Mouse (Mus musculus) midbrain, embryonic 14.5 days (tissue): Measurements from ENCODE around the gene Sigmar1. TPM values are rescaled to one million over a fixed set of nuclear protein-coding genes. Genes with fewer than 3 reads are reported as not detected.

Experiments used
- ATAC-seq: fragments of 200-750 bp; cut with Nextera tagmentation; 2 replicates; pipeline ENCODE4 v1.8.0; 2017; ENCODE audit warnings: moderate number of reproducible peaks, moderate library complexity; ENCODE audit not compliant: low FRiP score, low TSS enrichment
- DNase-seq: peaks from one replicate; pipeline ENCODE4 v3.0.0-alpha.2; 2015
- H3K27ac ChIP-seq: fragments of 300-500 bp; sonication (generic); replicated peaks from 2 replicates; pipeline ENCODE4 v1.5.1; 2014; ENCODE audit warnings: mild to moderate bottlenecking, low read depth, low read length, moderate library complexity
- H3K27me3 ChIP-seq: fragments of 300-500 bp; sonication (generic); 2 replicates; pipeline ENCODE4 v1.6.1; 2014; ENCODE audit warnings: low read length, control low read depth, mixed read lengths; ENCODE audit not compliant: control insufficient read depth, insufficient read depth
- H3K36me3 ChIP-seq: fragments of 300-500 bp; sonication (generic); 2 replicates; pipeline ENCODE4 v1.6.1; 2014; ENCODE audit warnings: low read length, control low read depth; ENCODE audit not compliant: control insufficient read depth, insufficient read depth
- H3K4me1 ChIP-seq: fragments of 300-500 bp; sonication (generic); 2 replicates; pipeline ENCODE4 v1.6.1; 2014; ENCODE audit warnings: mild to moderate bottlenecking, antibody characterized with exemption, low read length, control low read depth; ENCODE audit not compliant: control insufficient read depth, insufficient read depth
- H3K4me2 ChIP-seq: fragments of 300-500 bp; sonication (generic); 2 replicates; pipeline ENCODE4 v1.6.1; 2014; ENCODE audit warnings: mild to moderate bottlenecking, low read length, moderate library complexity
- H3K4me3 ChIP-seq: fragments of 300-500 bp; sonication (generic); replicated peaks from 2 replicates; pipeline ENCODE4 v1.5.1; 2014; ENCODE audit warnings: low read depth, low read length
- H3K9ac ChIP-seq: fragments of 300-500 bp; sonication (generic); replicated peaks from 2 replicates; pipeline ENCODE4 v1.6.1; 2014; ENCODE audit warnings: mild to moderate bottlenecking, low read length, moderate library complexity
- H3K9me3 ChIP-seq: fragments of 300-500 bp; sonication (generic); 2 replicates; pipeline ENCODE4 v1.6.1; 2016; ENCODE audit warnings: low read length, control low read depth, mixed read lengths; ENCODE audit not compliant: control insufficient read depth
- WGBS: fragments of 180-500 bp; shearing (Covaris S2); extraction: QIAGEN DNeasy Blood & Tissue Kit; methylation state at CpG from one replicate; pipeline ENCODE4 v1.1.7; 2014; 5-methylcytosine and 5-hydroxymethylcytosine counted together
- polyA plus RNA-seq: library from polyadenylated mRNA; unstranded; fragments of >200 nt; fragmentation: Nextera tagmentation; extraction: Ambion mirVana; gene quantifications from 2 replicates; pipeline ENCODE4 v1.2.1, GENCODE M21; 2014

Sigmar1 gene
- polyA plus RNA-seq, 1 experiment from 2014 or later = 52.7 TPM

GRCm38 (mm10) chr4:41722918-41723351 lies 33.0 kb downstream of the Sigmar1 start, which contains the start of gene Dctn3:
Gene Dctn3 (minus strand): TSS chr4:41723170.
- ATAC-seq (peak; percentile 96), DNase-seq (peak; percentile 99)
- H3K4me1 ChIP-seq = peaks cover 14% of the 10 kb centered on the region
- under 1% methylated on average over 27 of the region's 27 CpGs for WGBS
- H3K9ac ChIP-seq = peak within 1 kb of the TSS; percentile 71
- peak within 1 kb of the TSS; percentile 79 for H3K4me3 ChIP-seq
- H3K27ac ChIP-seq = no peak within 1 kb of the TSS
- H3K9me3 ChIP-seq = no peaks in the 10 kb centered on the region
- peaks cover 37% of the 10 kb centered on the region for H3K27me3 ChIP-seq
- peak within 1 kb of the TSS; percentile 66 for H3K4me2 ChIP-seq
- peaks cover 27% of the 10 kb centered on the region for H3K36me3 ChIP-seq

GRCm38 (mm10) chr4:41716834-41717233 lies 39.1 kb downstream of the Sigmar1 start:
- WGBS = 72% methylated on average over 6 of the region's 6 CpGs
- DNase-seq (no peak), ATAC-seq (no peak)
- Histone ChIP-seq H3K27ac (no peak overlapping the region; the same call in 1 of the 2 replicates), H3K4me2 (no peak overlapping the region), H3K36me3 (peaks cover 49% of the 10 kb centered on the region), H3K4me1 (peaks cover 16% of the 10 kb centered on the region), H3K9ac (no peak overlapping the region), H3K27me3 (no peaks in the 10 kb centered on the region), H3K4me3 (no peak overlapping the region), H3K9me3 (no peaks in the 10 kb centered on the region)

GRCm38 (mm10) chr4:41715596-41715995 lies 40.4 kb downstream of the Sigmar1 start:
- 83% methylated on average over 5 of the region's 5 CpGs for WGBS
- H3K36me3 ChIP-seq = peaks cover 50% of the 10 kb centered on the region
- DNase-seq = peak; percentile 66

DNA sequence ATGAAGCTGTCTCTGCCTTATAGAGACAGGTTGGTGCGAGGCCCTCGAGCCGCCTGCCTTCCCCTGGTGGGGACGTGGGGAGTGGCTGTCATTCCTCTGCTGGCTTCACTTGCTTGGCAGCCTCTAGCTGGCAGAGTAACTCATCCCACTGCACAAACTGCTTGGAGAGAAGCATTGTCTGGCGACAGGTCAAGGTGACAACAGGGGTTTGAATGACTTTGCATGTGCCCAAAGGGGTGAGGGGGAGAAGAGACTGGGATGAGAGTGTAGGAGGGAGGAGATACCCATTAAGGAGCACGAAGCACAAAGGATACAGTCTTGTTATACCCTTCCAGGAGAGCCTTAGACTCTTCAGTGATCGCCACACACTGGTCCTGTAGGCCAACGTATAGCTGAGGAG lies 40.9 kb downstream of the Sigmar1 start:
- no peaks in the 10 kb centered on the region for H3K9me3 ChIP-seq
- DNase-seq (no peak), ATAC-seq (no peak)
- H3K4me2 ChIP-seq = no peak overlapping the region
- H3K9ac ChIP-seq = no peak overlapping the region
- peaks cover 18% of the 10 kb centered on the region for H3K4me1 ChIP-seq
- WGBS = 76% methylated on average over 8 of the region's 8 CpGs
- H3K27me3 ChIP-seq = no peaks in the 10 kb centered on the region
- H3K36me3 ChIP-seq = peaks cover 45% of the 10 kb centered on the region
- H3K27ac ChIP-seq = no peak overlapping the region
- no peak overlapping the region for H3K4me3 ChIP-seq

More at GRCm38 (mm10) chr4:41715596-41715995, 40.4 kb downstream of the Sigmar1 start:
- ATAC-seq = no peak
- H3K9ac ChIP-seq = no peak overlapping the region
- H3K4me2 ChIP-seq = no peak overlapping the region
- no peaks in the 10 kb centered on the region for H3K9me3 ChIP-seq
- H3K27me3 ChIP-seq = no peaks in the 10 kb centered on the region
- no peak overlapping the region for H3K4me3 ChIP-seq
- peaks cover 18% of the 10 kb centered on the region for H3K4me1 ChIP-seq
- no peak overlapping the region for H3K27ac ChIP-seq

- Histone ChIP-seq H3K27me3 (no peaks in the 10 kb centered on the region), H3K9me3 (no peaks in the 10 kb centered on the region), H3K27ac (no peak overlapping the region), H3K9ac (no peak overlapping the region), H3K36me3 (peaks cover 38% of the 10 kb centered on the region), H3K4me3 (0 out of 2 replicates have a peak overlapping the region, but pooled peaks have one; percentile 79), H3K4me1 (peaks cover 18% of the 10 kb centered on the region), H3K4me2 (peak overlapping the region; percentile 96)
- DNase-seq (peak; percentile 91), ATAC-seq (no peak)
- 10% methylated on average over 8 of the region's 8 CpGs for WGBS
Observed at GRCm38 (mm10) chr4:41714276-41714675, 41.7 kb downstream of the Sigmar1 start.

DNA sequence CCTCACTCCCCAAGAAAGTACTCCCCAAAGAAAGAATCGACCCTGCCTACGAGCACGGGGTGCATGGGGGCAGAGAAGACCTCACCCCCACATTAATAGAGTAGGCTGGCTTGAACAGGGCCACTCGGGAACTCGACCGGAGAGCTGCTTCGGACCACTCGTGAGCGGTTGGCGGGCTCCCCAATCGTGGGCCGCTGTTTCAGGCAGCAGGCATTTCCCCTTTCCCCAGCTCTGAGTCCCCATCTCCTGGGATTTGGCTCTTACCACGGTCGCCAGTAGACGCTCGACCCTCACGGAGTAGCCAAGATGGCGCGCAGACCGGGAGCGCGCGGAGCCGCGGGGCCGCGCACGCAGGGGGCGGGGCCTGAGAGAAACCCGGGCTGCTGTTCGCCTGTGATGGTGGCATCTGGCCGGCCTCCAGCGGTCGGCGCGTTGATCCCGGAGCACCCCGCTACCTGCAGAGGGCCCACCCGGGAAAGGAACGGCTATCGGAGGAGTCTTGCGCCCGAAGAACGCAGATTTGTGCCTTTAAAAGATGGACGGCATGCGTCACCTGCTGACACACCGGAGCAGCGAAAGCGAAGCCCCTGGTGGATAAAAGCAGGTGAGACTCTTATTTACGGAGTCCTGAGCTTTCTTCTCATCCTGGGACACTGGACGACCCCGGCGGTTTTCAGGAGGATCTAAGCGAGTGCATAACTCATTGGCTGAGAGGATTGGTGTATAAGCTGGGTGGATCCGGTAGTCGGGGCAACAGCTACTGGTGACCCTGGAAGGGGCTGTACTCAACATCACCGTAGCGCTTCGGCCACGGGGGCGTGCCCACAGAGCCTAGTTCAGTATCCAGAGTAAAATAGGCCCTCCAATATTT lies 42.5 kb downstream of the Sigmar1 start, which contains the start of gene Rpp25l:
Gene Rpp25l (minus strand): TSS at position 338 of the 871 bp plus-strand sequence.
- H3K4me3 ChIP-seq = peak within 1 kb of the TSS; percentile 79
- no peaks in the 10 kb centered on the region for H3K27me3 ChIP-seq
- peaks cover 18% of the 10 kb centered on the region for H3K4me1 ChIP-seq
- peak within 1 kb of the TSS; percentile 84 for H3K9ac ChIP-seq
- peak within 1 kb of the TSS; percentile 96 for H3K4me2 ChIP-seq
- ATAC-seq (peak; percentile 81), DNase-seq (peak; percentile 94)
- H3K9me3 ChIP-seq = no peaks in the 10 kb centered on the region
- WGBS = under 1% methylated on average over 61 of the region's 61 CpGs
- peak within 1 kb of the TSS; percentile 78 for H3K27ac ChIP-seq
- H3K36me3 ChIP-seq = peaks cover 30% of the 10 kb centered on the region

DNA sequence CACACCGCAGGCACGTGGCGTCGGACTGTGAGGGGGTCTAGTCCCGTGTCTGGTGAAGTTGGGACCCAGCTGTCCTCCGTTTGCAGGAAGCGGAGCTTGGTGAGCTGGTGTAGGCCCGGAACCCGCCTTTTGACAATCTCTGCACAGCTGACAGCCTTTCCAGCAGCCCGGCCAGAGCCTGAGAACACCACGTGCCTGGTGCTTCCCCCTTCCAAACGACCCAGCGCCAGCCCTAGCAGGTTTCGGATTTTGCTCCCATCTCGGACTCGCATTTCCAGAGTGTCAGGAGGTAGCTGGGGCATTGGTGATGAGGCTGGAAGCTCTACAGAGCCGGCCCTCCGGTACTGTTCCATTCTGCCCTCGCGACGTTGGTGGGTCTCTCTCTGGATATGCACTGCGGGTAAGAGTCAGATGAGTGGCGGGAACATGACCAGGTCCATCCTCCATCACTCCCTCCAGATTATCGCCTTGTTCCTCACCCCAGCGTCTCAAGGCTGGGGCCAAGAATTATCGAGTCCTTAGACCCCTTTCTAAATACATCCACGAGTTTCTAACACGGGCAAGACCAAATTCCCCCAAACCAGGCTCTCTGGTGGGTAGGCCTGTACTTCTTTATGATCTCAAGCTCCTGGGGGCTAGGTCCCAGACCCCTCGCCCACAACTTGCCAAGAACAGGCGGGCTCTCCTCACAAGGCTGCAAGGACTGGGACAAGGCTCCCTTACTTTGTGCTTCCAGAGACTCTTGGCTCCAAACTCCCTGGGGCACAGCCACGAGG lies 43.3 kb downstream of the Sigmar1 start:
- DNase-seq (no peak), ATAC-seq (no peak; the same call in 1 of the 2 replicates)
- WGBS = 42% methylated on average over 31 of the region's 31 CpGs
- H3K4me3 ChIP-seq = peak overlapping the region; percentile 79
- peak overlapping the region; percentile 78 for H3K27ac ChIP-seq
- peak overlapping the region; percentile 84 for H3K9ac ChIP-seq
- H3K36me3 ChIP-seq = peaks cover 23% of the 10 kb centered on the region
- no peaks in the 10 kb centered on the region for H3K9me3 ChIP-seq
- no peaks in the 10 kb centered on the region for H3K27me3 ChIP-seq
- peaks cover 22% of the 10 kb centered on the region for H3K4me1 ChIP-seq
- peak overlapping the region; percentile 96 for H3K4me2 ChIP-seq

DNA sequence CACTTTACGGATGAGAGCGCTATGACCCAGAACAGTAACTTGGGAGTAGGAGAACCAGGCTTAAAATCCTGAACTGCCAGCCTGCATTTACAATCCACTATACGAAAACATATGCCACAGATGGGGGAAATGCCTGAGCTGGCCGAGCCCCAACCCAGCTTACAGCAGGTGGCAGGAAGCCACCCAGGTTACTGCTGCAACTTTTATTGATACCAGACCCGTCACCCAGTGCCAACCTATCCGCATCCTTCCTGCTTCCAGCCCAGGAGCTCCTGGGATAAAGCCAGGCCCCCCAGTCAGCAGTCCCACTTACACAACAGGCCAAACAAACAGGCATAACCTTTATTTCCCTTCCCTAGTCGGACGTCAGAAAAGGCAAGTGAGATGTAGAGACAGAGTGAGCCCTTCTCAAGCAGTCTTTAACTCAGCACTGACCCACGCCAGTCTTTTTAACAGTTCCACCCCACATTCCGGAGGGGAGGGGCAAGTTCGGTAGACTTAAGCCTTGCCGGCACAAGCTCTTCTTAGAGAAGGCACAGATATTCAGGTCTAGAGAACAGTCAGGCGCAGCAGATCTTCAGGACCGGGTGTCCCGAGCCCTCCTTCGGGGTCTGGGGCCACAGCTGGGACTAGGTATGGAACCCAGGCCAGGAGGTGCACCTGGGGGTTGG lies 44.1 kb downstream of the Sigmar1 start:
- Histone ChIP-seq H3K4me2 (peak overlapping the region; percentile 96), H3K27me3 (no peaks in the 10 kb centered on the region), H3K4me1 (peaks cover 29% of the 10 kb centered on the region), H3K27ac (no peak overlapping the region), H3K9me3 (no peaks in the 10 kb centered on the region), H3K9ac (peak overlapping the region; percentile 84), H3K4me3 (peak overlapping the region; percentile 79), H3K36me3 (peaks cover 15% of the 10 kb centered on the region)
- 72% methylated on average over 16 of the region's 16 CpGs for WGBS
- ATAC-seq (no peak), DNase-seq (no peak)
